Mouse (Mus musculus): ENCODE measurements around the gene Pank1. TPM values are rescaled to one million over a fixed set of nuclear protein-coding genes. Genes with fewer than 3 reads are reported as not detected.

Pank1 gene
- total and polyA plus RNA-seq, 2 experiments from 2014 or later, result 5.5 to 14.6 TPM

- Histone ChIP-seq H3K9me3 (ENCODE audit: low read length) (no peaks in the 10 kb centered on the region), H3K4me1 (ENCODE audit: insufficient read depth) (no peaks in the 10 kb centered on the region), H3K4me3 (ENCODE audit: low read depth, low read length) (no peak overlapping the region), H3K27ac (ENCODE audit: low read depth, low read length) (no peak overlapping the region), H3K36me3 (ENCODE audit: insufficient read depth) (no peaks in the 10 kb centered on the region), H3K9ac (no peak overlapping the region), H3K4me2 (ENCODE audit: low read depth) (no peak overlapping the region), H3K27me3 (ENCODE audit: insufficient read depth, low read length) (no peaks in the 10 kb centered on the region)
- DNase-seq (no peak), ATAC-seq (no peak)
- TF ChIP-seq CTCF (IDR thresholded peaks at IDR 0.05; ENCODE audit: low read depth), result no peak
- 89% methylated on average over 2 of the region's 2 CpGs for WGBS
These were observed 96.8 kb downstream of the Pank1 start for GRCm38 (mm10) chr19:34782491-34782890.

- WGBS, result 96% methylated on average over 1 of the region's 1 CpGs
- H3K9me3 ChIP-seq (ENCODE audit: low read length), result no peaks in the 10 kb centered on the region
- no peak overlapping the region for H3K4me2 ChIP-seq (ENCODE audit: low read depth)
- TF ChIP-seq CTCF (IDR thresholded peaks at IDR 0.05; ENCODE audit: low read depth), result no peak
- DNase-seq (no peak), ATAC-seq (no peak)
- H3K27me3 ChIP-seq (ENCODE audit: insufficient read depth, low read length), result no peaks in the 10 kb centered on the region
- H3K36me3 ChIP-seq (ENCODE audit: insufficient read depth), result no peaks in the 10 kb centered on the region
- no peak overlapping the region for H3K4me3 ChIP-seq (ENCODE audit: low read depth, low read length)
- no peak overlapping the region for H3K9ac ChIP-seq
- H3K27ac ChIP-seq (ENCODE audit: low read depth, low read length), result no peak overlapping the region
- no peaks in the 10 kb centered on the region for H3K4me1 ChIP-seq (ENCODE audit: insufficient read depth)
These were observed 100.3 kb downstream of the Pank1 start for GRCm38 (mm10) chr19:34778993-34779392.

GRCm38 (mm10) chr19:34778098-34778497 lies 101.2 kb downstream of the Pank1 start:
- ATAC-seq (no peak), DNase-seq (no peak)
- TF ChIP-seq CTCF (IDR thresholded peaks at IDR 0.05; ENCODE audit: low read depth), result no peak
- H3K36me3 ChIP-seq (ENCODE audit: insufficient read depth), result no peaks in the 10 kb centered on the region
- no peak overlapping the region for H3K27ac ChIP-seq (ENCODE audit: low read depth, low read length)
- H3K9ac ChIP-seq, result no peak overlapping the region
- H3K4me2 ChIP-seq (ENCODE audit: low read depth), result no peak overlapping the region
- no peaks in the 10 kb centered on the region for H3K27me3 ChIP-seq (ENCODE audit: insufficient read depth, low read length)
- no peaks in the 10 kb centered on the region for H3K9me3 ChIP-seq (ENCODE audit: low read length)
- no peaks in the 10 kb centered on the region for H3K4me1 ChIP-seq (ENCODE audit: insufficient read depth)
- H3K4me3 ChIP-seq (ENCODE audit: low read depth, low read length), result no peak overlapping the region

DNA sequence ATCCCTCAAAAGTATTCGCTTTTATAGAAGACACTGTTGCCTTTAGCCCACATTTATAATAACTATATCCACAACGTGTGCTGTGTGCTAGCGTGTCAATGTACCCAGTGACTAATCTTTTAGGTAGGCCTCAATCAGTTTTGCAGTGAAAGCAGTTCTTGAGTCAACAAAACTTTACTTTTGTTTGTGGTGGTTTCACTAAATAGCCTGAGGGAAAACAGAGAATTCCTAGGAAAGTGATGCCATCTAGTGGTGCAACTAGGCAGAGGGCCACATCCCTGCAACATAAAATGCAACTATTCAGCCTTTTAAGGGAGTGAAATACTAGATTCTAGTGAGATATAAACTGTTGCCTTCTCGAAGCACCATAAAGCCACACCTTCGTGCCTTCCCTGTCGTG lies 106.5 kb downstream of the Pank1 start:
- TF ChIP-seq CTCF (IDR thresholded peaks at IDR 0.05; ENCODE audit: low read depth), result peak; percentile 83
- peak; percentile 78 for DNase-seq
- H3K27ac ChIP-seq (ENCODE audit: low read depth, low read length), result no peak overlapping the region
- H3K9ac ChIP-seq, result no peak overlapping the region
- WGBS, result 25% methylated on average over 6 of the region's 6 CpGs
- H3K4me1 ChIP-seq (ENCODE audit: insufficient read depth), result no peaks in the 10 kb centered on the region
- H3K36me3 ChIP-seq (ENCODE audit: insufficient read depth), result no peaks in the 10 kb centered on the region
- no peak overlapping the region for H3K4me2 ChIP-seq (ENCODE audit: low read depth)
- H3K27me3 ChIP-seq (ENCODE audit: insufficient read depth, low read length), result no peaks in the 10 kb centered on the region
- no peaks in the 10 kb centered on the region for H3K9me3 ChIP-seq (ENCODE audit: low read length)
- ATAC-seq, result peak; percentile 50; the same call in 1 of the 2 replicates
- H3K4me3 ChIP-seq (ENCODE audit: low read depth, low read length), result no peak overlapping the region

DNA sequence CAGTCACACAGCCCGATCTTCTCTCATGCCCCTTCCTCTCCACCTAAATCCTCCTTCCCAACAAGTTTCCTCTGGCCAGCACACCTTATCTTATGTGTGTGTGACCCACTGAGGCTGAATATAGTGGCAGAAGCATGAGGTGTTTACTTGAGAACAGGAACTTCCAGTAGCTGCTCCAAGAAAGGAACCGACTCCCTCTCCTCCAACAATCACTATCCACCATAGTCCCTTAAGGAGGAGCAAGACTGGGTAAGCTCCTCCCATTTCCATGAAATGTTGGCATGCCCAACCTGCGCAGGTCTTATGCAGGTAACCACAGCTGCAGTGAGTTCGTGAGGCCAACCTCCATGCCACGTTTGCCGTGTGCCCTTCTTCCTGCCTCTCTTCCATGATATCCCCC lies 108.5 kb downstream of the Pank1 start:
- TF ChIP-seq CTCF (IDR thresholded peaks at IDR 0.05; ENCODE audit: low read depth), result no peak
- Histone ChIP-seq H3K27ac (ENCODE audit: low read depth, low read length) (no peak overlapping the region), H3K27me3 (ENCODE audit: insufficient read depth, low read length) (no peaks in the 10 kb centered on the region), H3K4me1 (ENCODE audit: insufficient read depth) (no peaks in the 10 kb centered on the region), H3K9ac (no peak overlapping the region), H3K4me3 (ENCODE audit: low read depth, low read length) (no peak overlapping the region), H3K9me3 (ENCODE audit: low read length) (no peaks in the 10 kb centered on the region), H3K4me2 (ENCODE audit: low read depth) (no peak overlapping the region), H3K36me3 (ENCODE audit: insufficient read depth) (no peaks in the 10 kb centered on the region)
- 90% methylated on average over 6 of the region's 6 CpGs for WGBS
- DNase-seq, result no peak
- ATAC-seq, result no peak

DNA sequence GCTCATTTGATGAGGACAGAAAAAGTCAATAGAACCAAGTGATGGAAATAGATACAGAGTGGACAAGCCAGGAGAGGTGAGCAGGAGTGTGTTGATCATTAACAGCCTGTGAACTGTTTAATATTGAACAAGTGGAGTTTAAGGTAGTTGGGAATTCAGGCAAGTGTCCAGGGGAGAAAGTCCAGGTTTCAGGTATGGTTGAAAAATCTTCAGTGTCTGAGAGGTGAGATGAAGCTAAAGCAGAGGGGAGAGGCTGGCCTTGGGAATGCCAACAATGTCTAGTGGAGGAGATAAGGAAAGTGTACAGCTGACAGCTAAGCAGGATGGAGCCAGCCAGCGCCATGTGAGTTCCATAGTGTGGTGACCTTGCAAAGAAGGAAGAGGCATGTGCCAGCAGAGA lies 120.5 kb downstream of the Pank1 start:
- ATAC-seq, result no peak
- no peak for DNase-seq
- WGBS, result 89% methylated on average over 1 of the region's 1 CpGs
- no peak overlapping the region for H3K4me2 ChIP-seq (ENCODE audit: low read depth)
- no peaks in the 10 kb centered on the region for H3K27me3 ChIP-seq (ENCODE audit: insufficient read depth, low read length)
- H3K36me3 ChIP-seq (ENCODE audit: insufficient read depth), result no peaks in the 10 kb centered on the region
- no peaks in the 10 kb centered on the region for H3K9me3 ChIP-seq (ENCODE audit: low read length)
- no peak overlapping the region for H3K4me3 ChIP-seq (ENCODE audit: low read depth, low read length)
- H3K4me1 ChIP-seq (ENCODE audit: insufficient read depth), result no peaks in the 10 kb centered on the region
- no peak overlapping the region for H3K9ac ChIP-seq
- H3K27ac ChIP-seq (ENCODE audit: low read depth, low read length), result no peak overlapping the region
- TF ChIP-seq CTCF (IDR thresholded peaks at IDR 0.05; ENCODE audit: low read depth), result no peak

MicroRNA genes within 50 kb of the gene (microRNA counts, 519-probe panel; counts per million panel counts)
- 5,454 counts per million, percentile 73 among the panel's probes with 10 or more counts for microRNA mmu-miR-107

Small RNA genes lying within 50 kb of the gene (microRNA-seq; reads per million reads assigned to microRNA genes)
- 2,230 to 2,446 reads per million in 2 experiments for gene Mir107

Other genes with a start within 250 kb of the Pank1 start
- 0.52 and 0.69 TPM in 2 replicates for gene Ifit1bl2, start 238.7 kb downstream of the Pank1 start, total RNA-seq (2014; rRNA removed)
- 0.16 and 0.18 TPM in 2 replicates for gene Ifit1bl2, start 238.7 kb downstream of the Pank1 start, polyA plus RNA-seq (2015; fragmentation: Nextera tagmentation; extraction: Ambion mirVana)
- 1.7 and 2.0 TPM in 2 replicates for gene Ifit1, start 238.6 kb downstream of the Pank1 start, total RNA-seq (2014; rRNA removed)
- 0.83 and 0.88 TPM in 2 replicates for gene Ifit1, start 238.6 kb downstream of the Pank1 start, polyA plus RNA-seq (2015; fragmentation: Nextera tagmentation; extraction: Ambion mirVana)
- 1.8 and 3.1 TPM in 2 replicates for gene Slc16a12, start 132.2 kb downstream of the Pank1 start, total RNA-seq (2014; rRNA removed)
- gene Slc16a12, start 132.2 kb downstream of the Pank1 start, polyA plus RNA-seq (2015; fragmentation: Nextera tagmentation; extraction: Ambion mirVana), result 1.4 and 2.8 TPM in 2 replicates
- gene Kif20b, start 42.9 kb upstream of the Pank1 start, total RNA-seq (2014; rRNA removed), result 2.2 and 4.5 TPM in 2 replicates
- 3.9 and 4.7 TPM in 2 replicates for gene Kif20b, start 42.9 kb upstream of the Pank1 start, polyA plus RNA-seq (2015; fragmentation: Nextera tagmentation; extraction: Ambion mirVana)